Mouse (Mus musculus) embryonic fibroblast, embryonic 13.5 days (primary cell): Measurements from ENCODE around the gene Hagh.

Experiments
- CTCF ChIP-seq: IDR thresholded peaks from 2 replicates; pipeline ENCODE4 v1.5.1; 2011; ENCODE audit warnings: mild to moderate bottlenecking, control low read depth, low read length, moderate library complexity, borderline replicate concordance; ENCODE audit not compliant: insufficient read depth
- POLR2A ChIP-seq: IDR thresholded peaks from 2 replicates; pipeline ENCODE4 v1.6.1; 2011; ENCODE audit warnings: low read depth, mild to moderate bottlenecking, control low read depth, low read length, moderate library complexity

GRCm38 (mm10) chr17:24858967-24859366, 19.0 kb downstream of the Hagh start:
- no peak for TF ChIP-seq CTCF
- TF ChIP-seq POLR2A = no peak
